Mouse (Mus musculus) heart, postnatal 36 days (tissue): ENCODE data around the gene Pef1. TPM values are rescaled to one million over a fixed set of nuclear protein-coding genes. Genes with fewer than 3 reads are reported as not detected.

ENCODE experiments used
- DNase-seq, 2 experiments: peaks; one replicate each; pipeline ENCODE4 v3.0.0; 2021 to 2022
- intact Hi-C: fragments of 180-260 bp; cut with DNase I; formaldehyde crosslinking; loops from one replicate; pipeline ENCODE4 v1.15.1; 2025
- total RNA-seq, 2 experiments: library from RNA; stranded (reverse); gene quantifications; 2 replicates each; pipeline ENCODE4 v1.2.3; 2021

The Pef1 gene
- total RNA-seq, 2 experiments from 2014 or later, result 37.5 to 37.6 TPM

DNA sequence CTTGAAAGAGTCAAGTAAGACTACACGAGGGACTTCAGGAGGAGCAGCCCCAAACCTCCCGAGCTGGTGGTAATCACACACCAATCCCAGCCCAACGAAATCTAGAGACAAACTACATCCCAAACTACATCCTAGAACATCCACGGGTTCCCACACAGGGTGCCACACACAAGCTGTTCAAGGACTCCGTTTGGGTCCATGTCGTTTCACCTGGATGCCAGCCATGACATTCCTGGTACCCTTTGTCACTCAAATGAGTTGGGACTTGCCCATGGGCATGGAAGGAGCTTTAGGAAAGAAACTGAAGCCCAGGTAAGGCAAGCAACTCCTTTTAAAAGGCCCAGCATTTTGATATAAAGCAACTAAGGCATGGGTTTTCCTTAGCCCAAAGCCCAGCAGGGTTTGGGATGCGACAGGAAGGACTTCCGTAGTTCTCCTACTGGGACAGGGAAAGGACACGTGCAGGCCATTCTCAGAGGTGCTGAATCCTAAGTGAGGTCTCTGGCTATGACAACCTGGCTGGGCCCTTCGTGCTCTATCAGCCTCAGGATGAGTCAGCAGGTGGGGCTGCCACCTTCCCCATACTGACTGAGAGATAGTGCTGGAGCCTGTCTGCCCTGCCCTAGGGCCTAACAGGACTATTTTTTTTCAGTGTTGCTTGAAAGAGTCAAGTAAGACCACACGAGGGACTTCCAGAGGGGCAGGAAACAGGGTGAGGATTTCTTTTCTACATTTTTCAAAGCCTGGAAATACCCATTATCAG is 70.9 kb downstream of the Pef1 start:
- intact Hi-C loops, result loop anchor here (5.0 kb wide), 1 partner anchor 356 kb away; no protein-coding TSS in a partner anchor
- DNase-seq, result peak; percentile 18 to 25

GRCm38 (mm10) chr4:130173911-130174311 is 71.6 kb downstream of the Pef1 start:
- intact Hi-C loops, result loop anchor here (5.0 kb wide), 1 partner anchor 357 kb away; no protein-coding TSS in a partner anchor
- peak in 1 of 2 experiments; percentile 20 for DNase-seq

GRCm38 (mm10) chr4:130174335-130175031 is 72.1 kb downstream of the Pef1 start:
- peak; percentile 71 to 78 for DNase-seq
- intact Hi-C loops, result loop anchor here (5.0 kb wide), 1 partner anchor 357 kb away; no protein-coding TSS in a partner anchor

DNA sequence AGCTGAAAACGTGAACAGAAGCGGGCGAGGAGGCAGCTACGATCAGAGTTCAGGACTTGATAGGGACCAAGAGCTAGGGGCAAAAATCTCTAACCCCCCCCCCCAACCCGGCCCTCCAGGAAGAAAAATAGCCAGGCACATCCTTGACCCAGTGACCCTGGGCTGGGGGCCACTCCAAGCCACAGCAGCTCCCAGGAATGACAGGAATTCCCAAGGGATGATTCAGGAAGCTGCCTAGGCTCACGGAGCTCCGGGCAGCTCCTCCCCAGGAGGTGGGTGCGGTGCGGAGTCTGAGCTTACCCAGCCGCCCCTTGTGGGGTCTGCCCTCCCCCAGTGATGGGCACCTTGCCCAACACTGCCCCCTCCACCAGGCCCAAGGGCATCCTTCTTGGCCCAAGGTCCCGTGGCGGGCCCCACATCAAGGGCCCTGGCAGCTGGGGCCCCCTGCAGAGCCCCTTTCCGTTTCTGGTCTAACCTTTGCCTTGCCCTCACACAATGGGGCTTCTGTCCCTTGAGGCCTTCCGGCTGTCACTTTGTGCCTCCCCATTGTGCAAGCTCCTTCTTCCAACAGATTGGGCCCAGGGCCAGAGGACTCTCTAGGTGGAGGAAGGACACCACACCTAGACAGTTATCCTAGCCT is 72.8 kb downstream of the Pef1 start, which contains the start of gene Tinagl1:
Tinagl1 (minus strand) TSS at position 51 of the 640 bp plus-strand sequence.
- intact Hi-C loops, result no loop called here
- DNase-seq, result peak; percentile 53 to 62

- intact Hi-C loops, result no loop called here
Observed at GRCm38 (mm10) chr4:130176156-130176720, 73.9 kb downstream of the Pef1 start.

GRCm38 (mm10) chr4:130177087-130177486 is 74.7 kb downstream of the Pef1 start:
- intact Hi-C loops, result no loop called here
- DNase-seq, result peak; percentile 42 to 54

More at GRCm38 (mm10) chr4:130176156-130176720, 73.9 kb downstream of the Pef1 start:
- no peak for DNase-seq

GRCm38 (mm10) chr4:130177536-130177935 is 75.2 kb downstream of the Pef1 start:
- no peak for DNase-seq
- intact Hi-C loops, result no loop called here

Other genes starting within 250 kb of the Pef1 start
- gene Spocd1, start 173.3 kb upstream of the Pef1 start, total RNA-seq, result not detected
- gene Adgrb2, start 117.7 kb upstream of the Pef1 start, total RNA-seq, result 1 to 10 TPM; 2.1 to 2.6 TPM
- gene Col16a1, start 54.7 kb upstream of the Pef1 start, total RNA-seq, result 1 to 10 TPM; 7.4 to 8.5 TPM
- gene Hcrtr1, start 36.8 kb downstream of the Pef1 start, total RNA-seq, result not detected
- 10 to 100 TPM; 55.2 to 76.8 TPM for gene Tinagl1, start 72.6 kb downstream of the Pef1 start, total RNA-seq
- gene Gm853, start 119.8 kb downstream of the Pef1 start, total RNA-seq, result not detected
- gene Serinc2, start 176.6 kb downstream of the Pef1 start, total RNA-seq, result 1 to 10 TPM; 2.1 to 2.5 TPM
- 1,000 to 10,000 TPM; 6,013 to 6,518 TPM for gene Fabp3, start 206.0 kb downstream of the Pef1 start, total RNA-seq
- under 1 TPM; 0.57 to 0.89 TPM for gene Gm10570, start 206.1 kb downstream of the Pef1 start, total RNA-seq